Comparison of ENCODE assay signal across 15 mouse cellular contexts in genomic region chr17:48887472-48888385, GRCm38 (mm10). TPM values are rescaled to one million over a fixed set of nuclear protein-coding genes. Genes with fewer than 3 reads are reported as not detected.
DNase-seq lines count a peak whose midpoint lies in the region; ATAC-seq lines count a peak whose summit lies in the region.
"Had no signal": no experiment of that assay in that cellular context is flagged by ENCODE, and none has a peak within 500 bp of the region (broad histone marks: within the 10 kb centered on the region; RNA-seq: fewer than 3 reads in every experiment).

No protein-coding gene starts in this region.

- intact Hi-C loops in left cerebral cortex, postnatal 10 days (cut with DNase I), result no loop called here

- H3K4me1 ChIP-seq in midbrain, embryonic 13.5 days (replicated peaks), result 0 out of 2 replicates have a peak, but pooled peaks cover 5% of the 10 kb centered on the region
- H3K4me1 ChIP-seq: intestine, embryonic 15.5 days; liver, embryonic 13.5 days; neural tube, embryonic 13.5 days had no signal

- H3K9ac ChIP-seq in midbrain, embryonic 13.5 days (replicated peaks), result no peak overlapping the region
- H3K9ac ChIP-seq: intestine, embryonic 15.5 days; liver, embryonic 13.5 days; neural tube, embryonic 13.5 days had no signal

- H3K27me3 ChIP-seq in midbrain, embryonic 13.5 days, result 0 out of 2 replicates have a peak, but pooled peaks cover 2% of the 10 kb centered on the region
- H3K27me3 ChIP-seq: intestine, embryonic 15.5 days; liver, embryonic 13.5 days; neural tube, embryonic 13.5 days had no signal

- DNase-seq in right cerebral cortex, adult 18-20 months, result peak; percentile 90
- no peak for DNase-seq in right cerebral cortex, postnatal 4 days
- DNase-seq in layer of hippocampus, adult 9-10 months (ENCODE audit: low spot score), result peak; percentile 65
- peak; percentile 52 to 62 for DNase-seq in left cerebral cortex, postnatal 10 days (ENCODE audit: extremely low spot score in 1 of 2, low spot score in 2 of 2)
- DNase-seq in telencephalon, adult 2 months (ENCODE audit: low read depth, low spot score), result peak; percentile 92
- DNase-seq in kidney, postnatal 25 days, result no peak
- no peak for DNase-seq in spleen, adult 18-20 months
- DNase-seq: kidney, postnatal 36 days; liver, embryonic 13.5 days; lung, postnatal 10 days had no signal

- H3K27ac ChIP-seq in midbrain, embryonic 13.5 days, result no peak overlapping the region; the same call in 1 of the 2 replicates
- H3K27ac ChIP-seq: intestine, embryonic 15.5 days; liver, embryonic 13.5 days; neural tube, embryonic 13.5 days had no signal

- no peak overlapping the region for H3K4me3 ChIP-seq in midbrain, embryonic 13.5 days (replicated peaks)
- H3K4me3 ChIP-seq: intestine, embryonic 15.5 days; liver, embryonic 13.5 days; neural tube, embryonic 13.5 days had no signal

- H3K4me2 ChIP-seq in midbrain, embryonic 13.5 days (replicated peaks), result no peak overlapping the region
- H3K4me2 ChIP-seq: intestine, embryonic 15.5 days; liver, embryonic 13.5 days; neural tube, embryonic 13.5 days had no signal

- H3K9me3 ChIP-seq in midbrain, embryonic 13.5 days, result no peaks in the 10 kb centered on the region
- H3K9me3 ChIP-seq: intestine, embryonic 15.5 days; liver, embryonic 13.5 days had no signal

- no peak for ATAC-seq in midbrain, embryonic 13.5 days
- ATAC-seq: intestine, embryonic 15.5 days; midbrain, embryonic 16.5 days had no signal

- H3K36me3 ChIP-seq in midbrain, embryonic 13.5 days, result no peaks in the 10 kb centered on the region
- H3K36me3 ChIP-seq: intestine, embryonic 15.5 days; liver, embryonic 13.5 days; neural tube, embryonic 13.5 days had no signal

- 53% methylated on average over 8 of the region's 8 CpGs for WGBS in midbrain, embryonic 13.5 days

RNA-seq across cellular contexts. Expression of gene Lrfn2, which starts 44.5 kb away (rescaled TPM):
- 10 to 100 TPM; 39.2 to 42.5 TPM for total RNA-seq in left cerebral cortex, postnatal 10 days (2021)
- polyA plus RNA-seq in midbrain, embryonic 13.5 days (2015; fragmentation: Nextera tagmentation; extraction: Ambion mirVana), result 4.6 and 4.9 TPM in 2 replicates
- total RNA-seq: granulocyte monocyte progenitor cell, adult 5-6 weeks had no signal

Comparison
In these comparisons a context has a peak if more than half of its experiments do, and no peak if none do; other contexts are left out.
1. DNase-seq: peak in right cerebral cortex, adult 18-20 months (single experiment), layer of hippocampus, adult 9-10 months (single experiment), left cerebral cortex, postnatal 10 days (2 of 2) and telencephalon, adult 2 months (single experiment); none in right cerebral cortex, postnatal 4 days (single experiment), kidney, postnatal 25 days (0 of 2) and spleen, adult 18-20 months (0 of 2).